In genomic region chr5:111200915-111201610, GRCm38 (mm10) we compare ENCODE assay signal across 7 mouse cellular contexts.
DNase-seq lines count a peak whose midpoint lies in the region; ATAC-seq lines count a peak whose summit lies in the region.

No protein-coding gene starts in this region.

- H3K9me3 ChIP-seq in hindbrain, embryonic 15.5 days = no peaks in the 10 kb centered on the region
- H3K9me3 ChIP-seq in limb, embryonic 12.5 days = no peaks in the 10 kb centered on the region

- H3K4me3 ChIP-seq in hindbrain, embryonic 15.5 days = no peak overlapping the region
- no peak overlapping the region for H3K4me3 ChIP-seq in limb, embryonic 12.5 days (replicated peaks)

- peak; percentile 31 for DNase-seq in NIH3T3 (ENCODE audit: low read depth)
- DNase-seq in adrenal gland, postnatal 14 days = peak; percentile 89
- DNase-seq in fat pad, adult 2 months (ENCODE audit: extremely low read depth, low read depth, low spot score) = peak; percentile 74
- DNase-seq in retina, postnatal 1 day = peak; percentile 90
- DNase-seq in embryo, embryonic 10 days (ENCODE audit: low spot score) = no peak

- peak overlapping the region; percentile 72 for H3K27ac ChIP-seq in hindbrain, embryonic 15.5 days (replicated peaks)
- H3K27ac ChIP-seq in limb, embryonic 12.5 days = peak overlapping the region; percentile 59

- 24% methylated on average over 16 of the region's 16 CpGs for WGBS in hindbrain, embryonic 15.5 days
- 33% methylated on average over 16 of the region's 16 CpGs for WGBS in limb, embryonic 12.5 days

- peaks cover 91% of the 10 kb centered on the region for H3K4me1 ChIP-seq in hindbrain, embryonic 15.5 days (replicated peaks)
- peaks cover 47% of the 10 kb centered on the region for H3K4me1 ChIP-seq in limb, embryonic 12.5 days (replicated peaks)

- no peak overlapping the region for H3K4me2 ChIP-seq in hindbrain, embryonic 15.5 days
- H3K4me2 ChIP-seq in limb, embryonic 12.5 days = no peak overlapping the region

- no peak overlapping the region for H3K9ac ChIP-seq in hindbrain, embryonic 15.5 days
- H3K9ac ChIP-seq in limb, embryonic 12.5 days (replicated peaks) = no peak overlapping the region

- H3K36me3 ChIP-seq in hindbrain, embryonic 15.5 days = no peaks in the 10 kb centered on the region
- no peaks in the 10 kb centered on the region for H3K36me3 ChIP-seq in limb, embryonic 12.5 days

- ATAC-seq in hindbrain, embryonic 15.5 days (ENCODE audit: low FRiP score, low read depth) = peak; percentile 67
- ATAC-seq in limb, embryonic 12.5 days (ENCODE audit: insufficient number of reproducible peaks, insufficient read depth, low FRiP score, low TSS enrichment, low read depth) = no peak

- no peaks in the 10 kb centered on the region for H3K27me3 ChIP-seq in hindbrain, embryonic 15.5 days
- H3K27me3 ChIP-seq in limb, embryonic 12.5 days = no peaks in the 10 kb centered on the region
